Mouse (Mus musculus) hindbrain, embryonic 11.5 days (tissue): ENCODE measurements at regions not wholly inside any gene's neighbourhood (a gene's known extent, or its start where the extent isn't known, plus 50 kb on each side); places are given as distances from the start of the nearest gene placed in this dataset.
A peak's percentile ranks its signal among the peaks of the same experiment; 100 is the strongest.

Source experiments
- ATAC-seq: fragments of 200-750 bp; cut with Nextera tagmentation; 2 replicates; pipeline ENCODE4 v1.8.0; 2017; ENCODE audit warnings: mild to moderate bottlenecking, moderate TSS enrichment, moderate library complexity; ENCODE audit not compliant: low FRiP score
- DNase-seq: peaks from one replicate; pipeline ENCODE4 v3.0.0-alpha.2; 2015; ENCODE audit warnings: low spot score
- H3K27ac ChIP-seq: fragments of 300-500 bp; sonication (generic); 2 replicates; pipeline ENCODE4 v1.5.1; 2014; ENCODE audit warnings: mild to moderate bottlenecking, low read depth, low read length
- H3K27me3 ChIP-seq: fragments of 300-500 bp; sonication (generic); 2 replicates; pipeline ENCODE4 v1.6.1; 2014; ENCODE audit warnings: mild to moderate bottlenecking, low read length, moderate library complexity, mixed read lengths; ENCODE audit not compliant: control insufficient read depth, insufficient read depth
- H3K36me3 ChIP-seq: fragments of 300-500 bp; sonication (generic); 2 replicates; pipeline ENCODE4 v1.6.1; 2014; ENCODE audit warnings: mild to moderate bottlenecking, low read length, moderate library complexity, mixed read lengths; ENCODE audit not compliant: control insufficient read depth, insufficient read depth
- H3K4me1 ChIP-seq: fragments of 300-500 bp; sonication (generic); replicated peaks from 2 replicates; pipeline ENCODE4 v1.6.1; 2014; ENCODE audit warnings: low read length, mixed read lengths; ENCODE audit not compliant: control insufficient read depth, insufficient read depth
- H3K4me2 ChIP-seq: fragments of 300-500 bp; sonication (generic); replicated peaks from 2 replicates; pipeline ENCODE4 v1.6.1; 2014; ENCODE audit warnings: mild to moderate bottlenecking, low read depth, low read length
- H3K4me3 ChIP-seq: fragments of 300-500 bp; sonication (generic); 2 replicates; pipeline ENCODE4 v1.5.1; 2014; ENCODE audit warnings: low read depth, low read length
- H3K9ac ChIP-seq: fragments of 300-500 bp; sonication (generic); 2 replicates; pipeline ENCODE4 v1.6.1; 2014; ENCODE audit warnings: low read depth, low read length
- H3K9me3 ChIP-seq: fragments of 300-500 bp; sonication (generic); 2 replicates; pipeline ENCODE4 v1.6.1; 2016; ENCODE audit warnings: low read length; ENCODE audit not compliant: control insufficient read depth
- WGBS: fragments of 180-500 bp; shearing (Covaris S2); extraction: QIAGEN DNeasy Blood & Tissue Kit; methylation state at CpG from one replicate; pipeline ENCODE4 v1.1.7; 2014; 5-methylcytosine and 5-hydroxymethylcytosine counted together

GRCm38 (mm10) chr5:116731509-116731908, 139.9 kb upstream of the Srrm4 start:
- no peak overlapping the region for H3K9ac ChIP-seq
- WGBS = 88% methylated on average over 3 of the region's 3 CpGs
- H3K36me3 ChIP-seq = no peaks in the 10 kb centered on the region
- DNase-seq = no peak
- no peak for ATAC-seq
- H3K4me1 ChIP-seq = no peaks in the 10 kb centered on the region
- H3K4me2 ChIP-seq = no peak overlapping the region
- no peak overlapping the region for H3K27ac ChIP-seq
- H3K9me3 ChIP-seq = no peaks in the 10 kb centered on the region
- H3K4me3 ChIP-seq = no peak overlapping the region
- H3K27me3 ChIP-seq = no peaks in the 10 kb centered on the region

GRCm38 (mm10) chr5:116719200-116719599, 127.6 kb upstream of the Srrm4 start:
- Histone ChIP-seq H3K4me3 (no peak overlapping the region), H3K27ac (no peak overlapping the region), H3K9ac (no peak overlapping the region), H3K4me2 (no peak overlapping the region), H3K4me1 (0 out of 2 replicates have a peak, but pooled peaks cover 2% of the 10 kb centered on the region), H3K9me3 (no peaks in the 10 kb centered on the region), H3K36me3 (no peaks in the 10 kb centered on the region), H3K27me3 (no peaks in the 10 kb centered on the region)
- DNase-seq = peak; percentile 27
- no peak for ATAC-seq
- 80% methylated on average over 1 of the region's 1 CpGs for WGBS

- Histone ChIP-seq H3K4me1 (0 out of 2 replicates have a peak, but pooled peaks cover 2% of the 10 kb centered on the region), H3K4me2 (no peak overlapping the region), H3K9ac (no peak overlapping the region), H3K36me3 (no peaks in the 10 kb centered on the region), H3K27me3 (no peaks in the 10 kb centered on the region), H3K4me3 (no peak overlapping the region), H3K9me3 (no peaks in the 10 kb centered on the region), H3K27ac (no peak overlapping the region)
- ATAC-seq = no peak
- 35% methylated on average over 7 of the region's 7 CpGs for WGBS
- DNase-seq = peak; percentile 59
Observed at GRCm38 (mm10) chr5:116714256-116714655, 122.6 kb upstream of the Srrm4 start.

- Histone ChIP-seq H3K4me2 (no peak overlapping the region), H3K27ac (no peak overlapping the region), H3K36me3 (no peaks in the 10 kb centered on the region), H3K9me3 (no peaks in the 10 kb centered on the region), H3K27me3 (no peaks in the 10 kb centered on the region), H3K4me1 (no peaks in the 10 kb centered on the region), H3K4me3 (no peak overlapping the region), H3K9ac (no peak overlapping the region)
- DNase-seq (no peak), ATAC-seq (no peak)
- WGBS = 91% methylated on average over 3 of the region's 3 CpGs
Observed at GRCm38 (mm10) chr5:116712056-116712455, 120.4 kb upstream of the Srrm4 start.

- Histone ChIP-seq H3K9ac (no peak overlapping the region), H3K4me3 (no peak overlapping the region), H3K4me1 (no peaks in the 10 kb centered on the region), H3K27me3 (no peaks in the 10 kb centered on the region), H3K27ac (no peak overlapping the region), H3K4me2 (no peak overlapping the region; the same call in 1 of the 2 replicates), H3K9me3 (no peaks in the 10 kb centered on the region), H3K36me3 (no peaks in the 10 kb centered on the region)
- DNase-seq (peak; percentile 3), ATAC-seq (no peak)
- 40% methylated on average over 6 of the region's 6 CpGs for WGBS
Observed at GRCm38 (mm10) chr5:116708505-116708904, 116.9 kb upstream of the Srrm4 start.

- no peak overlapping the region for H3K9ac ChIP-seq
- no peaks in the 10 kb centered on the region for H3K36me3 ChIP-seq
- no peaks in the 10 kb centered on the region for H3K4me1 ChIP-seq
- H3K9me3 ChIP-seq = no peaks in the 10 kb centered on the region
- H3K27me3 ChIP-seq = no peaks in the 10 kb centered on the region
- no peak for ATAC-seq
- no peak overlapping the region for H3K27ac ChIP-seq
- no peak overlapping the region for H3K4me2 ChIP-seq
- no peak overlapping the region for H3K4me3 ChIP-seq
- DNase-seq = peak; percentile 3
- WGBS = 67% methylated on average over 5 of the region's 5 CpGs
Observed at GRCm38 (mm10) chr5:116662466-116662865, 70.8 kb upstream of the Srrm4 start.

- no peaks in the 10 kb centered on the region for H3K4me1 ChIP-seq
- no peaks in the 10 kb centered on the region for H3K27me3 ChIP-seq
- no peak overlapping the region for H3K27ac ChIP-seq
- H3K4me2 ChIP-seq = no peak overlapping the region
- WGBS = 38% methylated on average over 2 of the region's 2 CpGs
- no peak for ATAC-seq
- DNase-seq = no peak
- no peak overlapping the region for H3K4me3 ChIP-seq
- H3K9ac ChIP-seq = no peak overlapping the region
- H3K9me3 ChIP-seq = no peaks in the 10 kb centered on the region
- no peaks in the 10 kb centered on the region for H3K36me3 ChIP-seq
Observed at GRCm38 (mm10) chr5:116661851-116662250, 70.2 kb upstream of the Srrm4 start.

- H3K9ac ChIP-seq = no peak overlapping the region
- H3K27ac ChIP-seq = no peak overlapping the region
- no peaks in the 10 kb centered on the region for H3K27me3 ChIP-seq
- no peak for ATAC-seq
- no peak overlapping the region for H3K4me3 ChIP-seq
- no peak for DNase-seq
- no peaks in the 10 kb centered on the region for H3K36me3 ChIP-seq
- no peaks in the 10 kb centered on the region for H3K9me3 ChIP-seq
- WGBS = 87% methylated on average over 17 of the region's 17 CpGs
- no peak overlapping the region for H3K4me2 ChIP-seq
- no peaks in the 10 kb centered on the region for H3K4me1 ChIP-seq
Observed at GRCm38 (mm10) chr5:116654486-116655420, 63.1 kb upstream of the Srrm4 start.
